Mouse (Mus musculus): Measurements from ENCODE around the gene Mocs3.

Gene Mocs3

DNA sequence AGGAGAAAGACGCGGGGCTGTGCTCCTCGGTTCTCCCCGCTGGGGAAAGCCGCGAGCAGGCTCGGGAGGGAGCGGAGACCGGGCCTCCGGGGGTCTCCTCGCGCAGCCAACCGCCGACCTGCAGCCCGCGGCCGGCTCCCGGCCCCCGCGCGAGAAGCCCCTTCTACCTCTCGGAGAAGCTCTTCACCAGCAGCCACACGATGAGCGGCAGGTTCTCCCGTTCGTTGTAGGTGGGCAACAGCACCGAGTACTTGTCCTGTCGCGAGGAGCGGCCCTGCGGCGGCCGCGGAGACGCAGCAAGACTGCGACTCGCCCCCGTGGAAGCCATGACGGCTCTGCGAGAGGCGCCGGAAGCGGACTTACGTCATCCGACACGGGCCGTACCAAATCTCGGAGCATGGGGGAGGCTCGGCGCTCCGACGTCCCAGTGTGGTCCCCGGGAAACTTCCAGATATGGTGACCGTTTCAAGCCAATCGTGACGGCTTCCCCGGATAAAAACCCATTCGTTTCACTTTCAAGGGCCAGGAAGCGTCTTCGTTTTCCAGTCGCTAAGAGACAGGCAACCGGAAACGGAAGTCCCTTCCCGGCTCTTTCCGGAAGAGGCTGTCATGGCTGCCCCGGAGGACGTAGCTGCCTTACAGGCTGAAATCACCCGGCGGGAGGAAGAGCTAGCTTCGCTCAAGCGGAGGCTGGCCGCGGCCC lies at the start of gene Mocs3, which contains the start of the genes Gm20716 and Dpm1:
Mocs3 (plus strand) TSS at position 597 of the 703 bp plus-strand sequence.
Gm20716 (minus strand) TSS at position 339 of the 703 bp plus-strand sequence.
Dpm1 (minus strand) TSS at position 566 of the 703 bp plus-strand sequence.
- peak; percentile 89 to 92 for DNase-seq (ENCODE audit: low spot score in 2 of 2)

DNA sequence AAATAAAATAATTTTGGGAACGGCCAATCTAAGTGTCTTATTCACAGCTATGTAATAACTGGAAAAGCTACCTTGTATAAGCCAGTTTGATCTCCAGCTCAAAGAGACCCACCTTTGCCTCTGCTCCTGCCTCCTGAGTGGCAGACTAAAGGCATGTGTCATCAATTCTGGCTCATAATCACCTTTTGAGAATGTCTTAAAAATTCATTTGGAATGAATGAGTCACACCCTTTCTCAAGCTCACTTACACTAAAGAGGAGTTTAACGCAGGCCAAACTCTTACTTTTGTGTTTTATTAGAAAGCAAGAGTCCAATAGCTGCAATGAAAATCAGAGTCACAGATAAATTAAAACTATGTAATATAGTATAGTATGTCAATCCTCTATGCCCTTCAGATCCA lies 38.6 kb upstream of the Mocs3 start:
- no peak for DNase-seq (ENCODE audit: low spot score in 2 of 2)

DNA sequence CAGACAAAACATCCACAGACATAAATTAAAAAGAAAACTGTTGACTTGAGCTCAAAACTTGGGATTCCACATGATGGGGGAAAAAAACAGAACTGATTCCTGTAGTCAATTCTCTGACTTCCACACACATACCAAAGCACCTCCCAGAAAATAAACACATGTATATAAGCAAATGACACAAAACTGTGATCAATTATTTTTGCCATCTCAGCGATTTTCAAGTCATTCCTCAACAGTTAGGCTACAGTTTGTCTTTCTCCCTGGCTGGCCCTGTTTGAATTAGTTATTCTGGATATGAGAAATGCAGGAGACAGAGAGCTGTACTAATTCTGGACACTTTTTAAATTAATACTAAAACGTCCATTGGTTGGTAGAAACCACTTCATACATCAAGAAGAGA lies 36.7 kb upstream of the Mocs3 start:
- no peak for DNase-seq (ENCODE audit: low spot score in 2 of 2)

DNA sequence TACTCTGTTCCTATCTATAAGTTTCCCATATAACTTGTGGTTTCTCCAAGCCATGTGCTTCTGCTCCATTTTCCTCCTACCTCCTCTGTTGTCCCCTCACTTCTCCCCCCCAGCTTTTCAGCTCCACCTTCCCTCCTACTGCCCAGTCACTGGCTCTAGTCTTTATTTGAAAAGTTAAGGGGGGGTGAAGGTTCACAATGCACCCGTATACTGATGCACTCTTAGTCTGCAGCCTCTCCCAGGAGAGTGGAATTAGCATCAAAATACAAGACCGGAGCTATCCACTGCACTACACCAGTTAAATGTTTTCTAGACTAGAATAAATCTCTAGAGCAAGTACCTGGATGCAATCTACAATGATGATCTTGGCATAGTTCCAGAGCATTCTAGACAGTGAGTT lies 34.7 kb upstream of the Mocs3 start:
- DNase-seq (ENCODE audit: low spot score in 2 of 2) = no peak

DNA sequence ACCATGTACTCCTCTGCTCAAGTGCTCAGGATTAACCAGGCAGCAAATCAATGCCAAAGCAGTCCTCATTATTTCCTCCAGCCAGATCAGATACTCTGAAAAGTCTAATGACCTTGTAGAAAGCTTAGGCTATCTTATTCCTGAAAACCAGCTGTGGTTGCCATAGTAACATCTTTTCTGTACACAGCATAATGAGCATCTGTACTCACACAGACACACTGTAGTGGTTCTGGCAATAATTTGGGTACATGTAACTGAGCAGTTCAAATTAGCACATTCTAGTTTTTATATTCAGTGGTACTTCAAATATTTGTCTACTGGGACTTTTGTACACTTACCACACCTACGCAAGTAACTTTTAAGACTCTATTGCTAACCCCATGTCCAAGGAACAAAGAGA lies 32.0 kb upstream of the Mocs3 start:
- DNase-seq (ENCODE audit: low spot score in 2 of 2) = no peak

DNA sequence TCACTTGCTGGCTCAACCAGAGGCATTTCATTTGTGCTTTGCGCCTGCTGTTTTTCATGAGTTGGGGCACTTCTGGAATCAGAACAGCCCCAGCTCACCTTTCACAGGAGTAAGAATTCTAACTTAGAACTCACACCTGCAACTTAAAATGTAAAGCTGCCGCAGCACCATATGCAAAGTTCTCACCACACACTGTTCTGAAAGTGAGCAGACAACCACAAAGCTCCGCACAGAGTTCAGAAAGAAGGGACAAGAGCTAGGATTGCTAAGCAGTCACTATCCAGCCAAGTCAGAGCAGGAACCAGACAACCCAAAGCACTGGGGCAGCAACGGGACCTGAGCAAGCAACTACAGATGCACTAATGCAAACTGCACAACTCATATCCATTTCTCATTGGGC lies 30.9 kb upstream of the Mocs3 start:
- DNase-seq (ENCODE audit: low spot score in 2 of 2) = no peak

DNA sequence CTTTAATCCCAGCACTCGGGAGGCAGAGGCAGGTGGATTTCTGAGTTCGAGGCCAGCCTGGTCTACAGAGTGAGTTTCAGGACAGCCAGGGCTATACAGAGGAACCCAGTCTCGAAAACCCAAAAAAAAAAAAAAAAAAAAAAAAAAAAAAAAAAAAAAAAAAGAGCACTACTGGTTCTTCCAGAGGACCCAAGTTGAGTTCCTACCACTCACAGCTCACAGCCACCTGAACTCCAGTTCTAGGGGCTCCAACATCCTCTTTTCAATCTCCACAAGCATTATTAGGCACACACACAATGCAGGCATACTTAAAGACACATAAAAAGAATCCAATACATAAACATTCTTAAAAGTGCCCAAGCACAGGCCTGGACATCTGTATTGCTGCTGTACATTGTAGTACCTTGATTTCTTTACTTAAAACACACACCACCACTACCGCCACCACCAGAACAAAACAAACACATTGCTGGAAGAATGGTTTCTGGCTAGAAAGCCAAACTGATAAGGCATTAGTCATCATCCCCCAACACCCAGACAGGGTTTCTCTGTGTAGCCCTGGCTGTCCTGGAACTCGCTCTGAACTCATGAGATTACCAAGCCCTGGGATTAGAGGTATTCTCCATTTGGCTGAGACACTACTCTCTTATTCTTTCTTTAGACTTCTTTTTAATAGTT lies 30.3 kb upstream of the Mocs3 start:
- DNase-seq (ENCODE audit: low spot score in 2 of 2) = no peak

DNA sequence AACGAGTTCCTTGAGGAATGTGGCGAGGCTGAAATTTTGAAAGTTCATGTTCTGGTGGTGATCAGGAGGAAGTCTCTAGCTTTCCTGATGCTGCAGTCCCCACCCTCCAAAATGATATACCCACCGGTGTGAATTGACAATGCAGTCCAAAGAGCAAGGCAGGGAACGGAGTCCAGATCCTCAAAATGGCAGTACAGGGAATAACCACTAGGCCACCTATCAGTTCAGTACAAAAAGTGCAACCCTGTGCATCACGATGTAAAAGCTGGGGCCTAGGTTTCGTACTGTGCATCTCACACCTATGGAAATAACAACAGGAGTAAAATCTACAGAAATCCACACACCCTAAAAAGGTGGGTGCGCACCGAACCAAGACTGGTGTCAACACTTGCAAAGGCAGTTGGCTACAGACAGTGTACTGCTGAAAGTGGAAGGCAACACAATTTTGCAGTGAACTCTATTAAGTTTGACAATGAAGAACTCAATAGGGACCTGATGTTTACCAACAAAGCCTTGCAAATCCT lies 25.9 kb upstream of the Mocs3 start:
- DNase-seq (ENCODE audit: low spot score in 2 of 2) = no peak

DNA sequence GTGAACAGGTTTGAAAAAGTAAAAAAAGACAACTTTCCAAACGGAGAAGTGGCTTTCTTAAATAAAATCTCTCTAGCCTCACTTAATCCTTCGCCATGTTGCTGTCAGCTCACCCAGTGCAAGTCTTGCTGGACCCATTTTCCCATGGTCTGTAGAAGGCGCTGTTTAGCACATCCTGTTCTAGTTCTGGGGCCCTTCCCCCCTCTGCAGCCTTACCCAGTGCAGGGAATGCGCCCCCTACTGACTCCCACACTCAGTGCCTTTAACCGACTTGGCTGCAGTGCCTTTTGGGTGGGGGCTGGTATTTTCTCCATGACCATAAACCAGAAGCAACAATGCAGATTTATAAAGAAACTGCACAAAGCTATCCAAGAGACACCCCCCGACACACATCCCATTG lies 25.2 kb upstream of the Mocs3 start:
- peak; percentile 94 to 95 for DNase-seq (ENCODE audit: low spot score in 2 of 2)

DNA sequence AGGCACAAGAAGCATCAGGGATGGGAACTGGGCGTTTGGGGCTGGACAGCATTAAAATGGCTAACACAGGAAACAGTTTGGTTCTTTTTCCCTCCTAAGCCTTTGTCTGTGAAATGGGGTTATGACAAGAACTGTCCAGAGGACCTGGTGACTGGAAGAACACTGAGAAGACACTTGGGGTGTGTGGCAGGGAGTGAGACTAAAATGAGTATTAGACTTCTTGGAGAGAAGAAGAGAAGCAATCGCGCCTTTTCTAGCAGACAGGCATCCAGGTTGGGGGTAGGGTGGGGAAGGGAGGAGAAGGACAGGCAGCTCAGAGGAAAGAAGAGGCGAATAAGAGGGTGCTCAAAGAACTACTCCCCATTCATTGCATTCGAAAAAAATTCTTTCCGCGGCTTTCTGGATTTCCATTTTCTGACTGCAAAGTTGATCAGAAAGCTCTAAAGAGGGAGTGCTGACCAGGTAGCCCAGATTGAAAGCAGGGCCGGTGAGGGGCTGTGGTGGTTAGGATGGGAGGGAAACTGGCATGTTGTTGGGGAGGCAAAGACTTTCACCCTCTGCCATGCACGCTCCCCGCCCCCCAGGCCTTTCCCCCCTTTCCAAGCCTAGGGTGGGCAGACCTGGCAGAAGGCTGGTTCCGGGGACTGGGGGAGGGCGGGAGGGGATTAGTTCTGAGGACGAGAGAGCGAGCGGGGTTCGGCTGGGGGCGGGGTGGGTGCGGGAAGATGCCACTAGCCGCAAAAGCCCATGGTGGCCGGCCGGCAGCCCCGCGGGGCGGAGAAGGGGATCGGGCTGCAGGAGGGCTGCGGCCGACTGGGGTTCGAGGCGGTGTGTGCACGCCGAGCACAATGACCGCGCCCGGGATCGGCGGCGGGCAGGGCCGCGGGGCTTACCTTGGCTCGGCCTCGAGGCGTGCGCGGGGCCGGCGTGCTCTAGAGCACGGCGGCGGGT lies 24.5 kb upstream of the Mocs3 start:
- peak; percentile 51 to 53 for DNase-seq (ENCODE audit: low spot score in 2 of 2)

DNA sequence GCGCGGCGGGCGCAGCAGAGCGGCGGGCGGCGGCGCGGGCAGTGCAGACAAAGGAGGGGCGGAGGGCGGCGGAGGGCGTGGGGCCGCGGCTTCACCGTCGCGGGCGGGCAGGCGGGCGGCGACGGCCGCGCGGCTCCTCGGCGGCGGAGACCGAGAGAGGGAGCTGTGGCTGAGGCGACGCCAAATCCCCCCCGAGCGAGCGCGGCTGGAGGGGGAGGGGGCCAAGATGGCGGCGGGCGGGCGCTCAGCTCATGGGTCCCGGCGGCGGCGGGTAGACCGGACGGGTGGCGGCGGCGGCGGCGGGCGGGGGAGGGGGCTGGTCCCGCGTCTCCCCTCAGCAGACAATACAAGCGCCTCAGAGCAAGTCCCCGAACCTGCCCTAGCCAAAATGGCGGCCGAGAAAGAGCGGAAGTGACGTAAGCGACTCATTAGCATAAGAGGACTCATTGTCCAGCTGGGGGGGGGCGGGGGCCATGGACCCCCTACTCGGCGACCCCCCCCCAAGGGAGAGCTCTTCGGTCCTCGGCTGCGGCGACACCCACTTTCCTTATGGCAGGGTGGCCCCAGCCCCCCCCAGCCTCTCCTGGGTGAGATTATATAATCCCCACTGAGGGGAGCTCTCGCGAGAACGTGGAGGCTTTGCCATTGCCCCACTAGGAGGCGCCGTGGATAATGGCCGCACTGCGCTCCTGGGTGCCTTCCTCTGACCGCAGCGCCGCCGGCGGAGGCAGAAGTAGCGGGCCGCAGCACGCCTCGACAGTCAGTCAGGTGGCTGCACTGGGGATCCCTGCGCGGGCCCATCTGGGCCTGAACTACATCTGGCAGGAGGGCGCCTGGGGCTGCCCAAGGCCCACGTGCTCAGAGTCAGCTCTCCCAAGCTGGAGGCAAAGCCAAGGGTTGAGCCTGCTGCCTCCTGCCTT lies 23.4 kb upstream of the Mocs3 start, which contains the start of gene Adnp:
Adnp (minus strand) TSS at position 388 of the 920 bp plus-strand sequence.
- DNase-seq (ENCODE audit: low spot score in 2 of 2) = peak; percentile 97

DNA sequence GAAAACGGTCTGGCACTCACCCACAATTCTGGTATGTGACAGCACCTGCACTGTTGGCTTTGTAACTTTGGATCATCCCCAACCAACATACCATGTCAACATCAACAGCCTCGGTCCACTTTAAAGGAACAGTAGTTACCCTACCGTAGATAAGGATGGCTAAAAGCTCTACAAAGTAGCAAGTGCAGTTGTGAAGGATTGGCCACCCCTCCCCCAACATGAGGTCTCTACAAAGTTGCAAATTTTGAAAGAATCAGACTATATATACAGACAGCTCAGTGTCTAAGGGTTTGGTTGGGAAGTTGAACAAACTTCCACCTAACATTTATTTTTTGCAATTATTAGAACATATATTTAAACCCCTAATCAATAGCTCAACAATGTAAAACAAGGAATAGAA lies 22.5 kb upstream of the Mocs3 start:
- no peak for DNase-seq (ENCODE audit: low spot score in 2 of 2)

DNA sequence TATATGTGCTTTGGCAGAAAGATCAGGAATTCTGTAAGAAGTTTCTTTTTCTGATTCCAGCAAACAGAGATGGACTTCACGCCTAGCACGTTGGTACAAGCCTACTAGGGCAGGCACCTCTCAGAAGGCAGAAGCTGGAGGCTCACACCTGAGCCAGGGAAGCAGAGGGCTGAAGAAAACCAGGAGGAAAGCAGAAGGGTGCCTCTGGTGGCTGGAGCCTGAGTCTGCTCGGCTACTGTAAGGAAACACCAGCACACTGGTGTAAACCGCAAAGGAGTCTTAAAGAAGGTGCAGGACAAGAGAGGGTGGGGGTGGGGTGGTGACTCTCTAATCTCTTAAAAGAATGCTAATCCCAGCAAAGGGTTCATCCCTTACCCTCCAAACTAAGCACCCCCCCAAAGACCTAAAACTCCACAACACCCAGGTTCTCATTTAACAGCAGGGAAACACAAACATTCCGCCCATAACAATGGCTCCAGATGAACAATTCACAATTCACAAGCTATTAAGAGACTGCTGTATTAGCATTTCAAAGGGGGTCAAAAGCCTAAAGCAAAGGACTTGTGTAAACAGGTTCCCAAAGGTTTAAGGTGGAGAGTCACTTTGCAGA lies 16.5 kb upstream of the Mocs3 start:
- no peak for DNase-seq (ENCODE audit: low spot score in 2 of 2)

DNA sequence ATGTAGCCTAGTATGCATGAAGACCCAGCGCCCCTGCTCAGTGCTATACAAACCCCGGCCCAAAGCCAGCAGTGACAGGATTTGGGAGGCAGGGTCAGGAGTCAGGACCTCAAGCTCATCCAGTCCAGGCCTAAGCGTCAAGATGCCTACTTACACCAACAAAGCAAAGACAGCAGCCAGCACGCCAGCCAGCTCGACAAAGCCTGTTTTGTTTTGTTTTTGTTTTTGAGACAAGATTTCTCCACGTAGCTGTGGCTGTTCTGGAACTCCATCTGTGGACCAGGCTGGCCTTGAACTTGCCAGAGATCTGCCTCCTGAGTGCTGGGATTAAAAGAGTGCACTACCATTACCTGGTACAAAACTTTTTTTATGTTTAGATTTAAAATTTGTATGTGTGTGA lies 7.1 kb upstream of the Mocs3 start:
- DNase-seq (ENCODE audit: low spot score in 2 of 2) = no peak

DNA sequence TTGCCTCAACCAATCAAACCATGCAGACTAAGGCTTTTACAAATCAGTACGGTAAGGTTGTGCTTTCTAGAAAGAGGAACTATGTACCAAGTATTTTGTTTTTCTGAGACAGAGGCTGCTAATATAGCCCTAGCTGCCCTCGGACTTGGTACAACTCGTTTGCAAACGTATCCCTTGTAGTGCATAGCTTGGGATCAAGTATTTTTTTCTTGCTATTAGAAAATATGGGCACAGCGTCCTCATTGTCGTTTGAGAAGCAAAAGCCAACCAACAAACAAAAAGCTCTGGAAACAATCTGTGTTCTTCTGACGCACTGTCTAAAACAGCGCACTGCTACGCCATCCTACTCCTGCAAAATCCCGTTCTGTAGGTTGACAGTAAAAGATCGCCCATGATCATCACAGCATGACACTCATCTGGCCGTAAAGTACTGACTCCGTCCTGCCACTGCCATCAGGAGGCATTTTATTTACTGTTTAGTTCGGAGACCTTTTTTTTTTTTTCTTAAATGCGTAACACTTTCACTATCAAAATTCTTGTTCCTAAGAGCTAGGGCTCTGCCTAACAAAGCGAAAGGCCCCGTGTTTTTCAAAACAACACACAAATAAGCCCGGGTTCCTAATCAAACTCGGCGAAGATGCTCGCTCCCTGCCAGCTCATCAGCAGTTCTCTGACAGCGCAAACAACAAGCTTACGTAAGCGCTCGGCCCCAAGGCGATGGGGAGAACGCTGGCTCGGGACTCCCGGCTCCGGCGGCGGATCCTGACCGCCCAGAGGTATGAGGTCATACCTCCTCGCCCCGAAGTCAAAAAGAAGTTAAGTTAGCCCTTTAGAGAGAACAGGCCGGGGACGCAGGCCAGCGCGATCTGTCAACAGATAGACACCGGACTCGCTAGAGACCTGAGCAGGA lies 1.1 kb upstream of the Mocs3 start:
- DNase-seq (ENCODE audit: low spot score in 2 of 2) = peak in 1 of 2 experiments; percentile 48

DNA sequence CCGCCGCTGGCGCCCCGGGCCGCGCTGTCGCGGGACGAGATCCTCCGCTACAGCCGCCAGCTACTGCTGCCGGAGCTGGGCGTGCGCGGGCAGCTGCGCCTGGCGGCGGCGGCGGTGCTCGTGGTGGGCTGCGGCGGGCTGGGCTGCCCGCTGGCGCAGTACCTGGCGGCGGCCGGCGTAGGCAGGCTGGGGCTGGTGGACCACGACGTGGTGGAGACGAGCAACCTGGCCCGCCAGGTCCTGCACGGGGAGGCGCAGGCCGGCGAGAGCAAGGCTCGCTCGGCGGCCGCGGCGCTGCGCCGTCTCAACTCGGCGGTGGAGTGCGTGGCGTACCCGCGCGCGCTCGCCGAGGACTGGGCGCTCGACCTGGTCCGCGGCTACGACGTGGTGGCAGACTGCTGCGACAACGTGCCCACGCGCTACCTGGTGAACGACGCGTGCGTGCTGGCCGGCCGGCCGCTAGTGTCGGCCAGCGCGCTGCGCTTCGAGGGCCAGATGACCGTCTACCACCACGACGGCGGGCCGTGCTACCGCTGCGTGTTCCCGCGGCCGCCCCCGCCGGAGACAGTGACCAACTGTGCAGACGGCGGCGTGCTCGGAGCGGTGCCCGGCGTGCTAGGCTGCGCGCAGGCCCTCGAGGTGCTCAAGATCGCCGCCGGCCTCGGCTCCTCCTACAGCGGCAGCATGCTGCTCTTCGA lies 500 bp downstream of the Mocs3 start:
- DNase-seq (ENCODE audit: low spot score in 2 of 2) = peak in 1 of 2 experiments; percentile 46

DNA sequence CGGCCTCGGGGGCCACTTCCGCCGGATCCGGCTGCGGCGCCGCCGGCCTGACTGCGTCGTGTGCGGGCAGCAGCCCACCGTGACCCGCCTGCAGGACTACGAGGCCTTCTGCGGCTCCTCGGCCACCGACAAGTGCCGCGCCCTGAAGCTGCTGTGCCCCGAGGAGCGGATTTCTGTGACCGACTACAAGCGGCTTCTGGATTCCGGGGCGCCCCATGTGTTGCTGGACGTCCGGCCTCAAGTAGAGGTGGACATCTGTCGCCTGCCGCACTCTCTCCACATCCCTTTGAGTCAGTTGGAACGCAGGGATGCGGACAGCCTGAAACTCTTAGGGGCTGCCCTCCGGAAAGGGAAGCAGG lies 1.0 kb downstream of the Mocs3 start:
- DNase-seq (ENCODE audit: low spot score in 2 of 2) = no peak

DNA sequence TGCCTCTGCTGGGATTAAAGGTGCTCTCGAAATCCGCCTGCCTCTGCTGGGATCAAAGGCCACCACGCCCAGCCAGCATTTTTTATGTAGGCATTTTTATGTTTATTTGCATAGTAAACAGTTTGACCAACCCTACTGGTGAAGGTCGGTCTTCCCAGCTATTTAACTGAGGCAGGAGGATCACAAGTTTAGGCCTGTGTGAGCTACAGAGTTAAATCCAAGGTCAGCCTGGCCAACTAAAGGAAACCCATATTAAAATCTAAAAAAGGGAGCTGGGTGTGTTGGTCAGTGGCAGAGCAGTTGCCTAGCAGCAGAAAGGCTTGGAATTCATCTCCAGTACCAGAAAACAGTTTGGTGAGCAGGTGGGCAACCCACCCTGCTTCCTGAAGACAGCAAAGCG lies 2.9 kb downstream of the Mocs3 start:
- DNase-seq (ENCODE audit: low spot score in 2 of 2) = no peak

DNA sequence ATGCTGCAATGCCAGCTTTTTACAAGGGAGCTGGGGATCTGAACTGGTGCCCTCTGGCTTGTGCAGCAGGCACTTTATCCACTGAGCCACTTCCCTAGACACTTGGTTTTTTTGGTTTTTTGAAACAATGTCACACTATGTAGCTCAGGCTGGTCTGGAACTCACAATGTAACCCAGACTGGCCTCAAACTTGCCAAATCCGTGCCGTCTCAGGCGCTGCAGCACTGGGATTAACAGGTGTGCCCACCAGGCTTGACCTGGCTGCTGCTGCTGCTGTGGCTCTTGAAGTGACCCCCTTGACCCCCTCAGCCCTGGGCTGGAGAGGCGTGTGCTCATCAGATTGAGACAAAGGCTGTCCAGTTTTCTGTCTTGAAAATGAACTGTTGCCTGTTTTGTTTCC lies 7.9 kb downstream of the Mocs3 start:
- no peak for DNase-seq (ENCODE audit: low spot score in 2 of 2)

All from right cerebral cortex, postnatal 10 days (tissue).